Mouse (Mus musculus) 3T3-L1 (cell line): ENCODE measurements at regions not wholly inside any gene's neighbourhood (a gene's known extent, or its start where the extent isn't known, plus 50 kb on each side); places are given as distances from the start of the nearest gene placed in this dataset.

ENCODE experiments used
- DNase-seq: peaks from one replicate; pipeline ENCODE4 v3.0.0-alpha.2; 2015; ENCODE audit warnings: low read depth, low spot score

GRCm38 (mm10) chr17:83935232-83935631 lies 87.5 kb upstream of the Haao start:
- no peak for DNase-seq

- DNase-seq: peak; percentile 40
These were observed 86.0 kb upstream of the Haao start for GRCm38 (mm10) chr17:83933743-83934142.

- peak; percentile 58 for DNase-seq
These were observed 82.6 kb upstream of the Haao start for GRCm38 (mm10) chr17:83930401-83930800.

- no peak for DNase-seq
These were observed 80.1 kb upstream of the Haao start for GRCm38 (mm10) chr17:83927749-83928387.

- DNase-seq: no peak
These were observed 76.6 kb upstream of the Haao start for GRCm38 (mm10) chr17:83924259-83924922.

GRCm38 (mm10) chr17:83920894-83921293 lies 73.1 kb upstream of the Haao start:
- no peak for DNase-seq

DNA sequence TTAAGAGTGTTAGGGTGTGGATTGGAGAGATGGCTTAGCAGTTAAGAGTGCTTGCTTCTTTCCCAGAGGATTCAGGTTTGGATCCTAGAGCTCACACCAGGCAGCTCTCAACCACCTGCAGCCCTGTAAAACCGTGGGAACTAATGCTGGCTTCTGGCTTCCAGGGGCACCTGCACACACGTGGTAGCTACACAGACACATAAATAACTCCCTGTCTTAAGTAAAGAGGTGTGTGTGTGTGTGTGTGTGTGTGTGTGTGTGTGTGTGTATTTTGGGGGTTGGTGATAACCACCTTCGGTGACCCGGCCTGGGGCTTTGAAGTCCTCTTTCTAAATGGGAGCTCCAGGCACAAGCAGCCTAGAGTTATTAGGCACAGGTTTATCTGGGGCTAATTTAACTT lies 72.5 kb upstream of the Haao start:
- no peak for DNase-seq

- no peak for DNase-seq
These were observed 70.8 kb upstream of the Haao start for GRCm38 (mm10) chr17:83918413-83919139.

- no peak for DNase-seq
These were observed 70.0 kb upstream of the Haao start for GRCm38 (mm10) chr17:83917781-83918180.

- peak; percentile 67 for DNase-seq
These were observed 69.0 kb upstream of the Haao start for GRCm38 (mm10) chr17:83916684-83917166.

GRCm38 (mm10) chr17:83915034-83915433 lies 67.3 kb upstream of the Haao start:
- no peak for DNase-seq

- no peak for DNase-seq
These were observed 66.8 kb upstream of the Haao start for GRCm38 (mm10) chr17:83914603-83915002.

- DNase-seq: peak; percentile 57
These were observed 66.1 kb upstream of the Haao start for GRCm38 (mm10) chr17:83913711-83914415.

DNA sequence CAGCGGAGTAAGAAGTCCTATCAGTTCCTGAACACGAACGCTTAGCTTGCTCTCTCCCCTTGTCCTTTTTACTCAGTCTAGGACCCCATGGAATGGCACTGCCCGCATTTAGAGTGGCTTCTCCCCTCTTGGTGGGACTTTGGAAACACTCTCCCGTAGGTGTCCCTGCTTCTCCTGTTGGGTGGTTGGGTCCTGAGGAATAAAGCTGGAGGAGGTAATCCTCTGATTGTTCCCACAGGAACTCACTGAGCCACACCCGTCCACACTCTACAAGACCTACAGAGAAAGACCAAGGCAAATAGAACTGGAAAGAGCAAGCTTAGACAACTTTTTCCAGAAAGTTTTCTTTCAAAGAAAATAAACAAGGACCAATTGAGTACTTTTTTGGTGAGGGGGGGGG lies 64.7 kb upstream of the Haao start:
- DNase-seq: no peak

DNA sequence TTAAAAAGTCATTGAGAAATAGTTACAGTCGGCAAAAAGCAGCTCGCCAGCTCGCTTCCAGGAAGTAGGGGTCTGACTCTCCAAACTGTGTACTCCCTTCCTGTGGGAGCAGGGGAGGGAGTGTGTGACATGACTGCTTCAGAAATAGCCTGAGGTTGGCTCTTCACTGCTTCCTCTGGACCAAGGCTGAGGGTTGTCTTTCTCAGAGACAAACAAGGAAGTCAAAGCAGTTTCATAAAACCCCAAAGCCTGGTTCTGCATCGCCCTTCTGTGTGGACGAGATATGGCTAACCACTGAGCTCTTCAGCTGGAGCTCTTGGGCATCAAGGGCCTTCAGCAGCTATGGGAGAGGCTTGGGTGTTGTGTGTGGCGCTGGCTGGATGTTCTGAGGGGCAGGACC lies 61.0 kb upstream of the Haao start:
- no peak for DNase-seq

DNA sequence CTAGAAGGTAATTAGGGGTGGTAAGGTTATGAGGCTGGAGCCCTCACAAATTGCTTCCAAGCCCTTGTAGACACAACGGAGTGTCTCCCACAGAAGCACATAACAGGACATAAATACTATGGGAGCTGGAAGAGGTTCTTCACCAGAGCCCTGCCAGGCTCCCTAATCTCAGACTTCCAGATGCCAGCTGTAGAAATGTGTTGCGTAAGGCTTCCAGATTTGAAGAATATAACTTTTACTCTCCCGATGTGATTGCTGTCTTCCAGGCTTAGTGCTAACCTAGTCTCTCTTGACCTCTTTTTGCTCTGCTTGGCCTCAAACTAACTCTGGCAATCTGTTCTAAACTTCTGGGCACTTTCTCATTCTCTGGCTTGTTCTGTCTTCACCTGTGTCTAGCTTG lies 59.8 kb upstream of the Haao start:
- no peak for DNase-seq

- DNase-seq: no peak
These were observed 59.2 kb upstream of the Haao start for GRCm38 (mm10) chr17:83906751-83907537.

- peak; percentile 97 for DNase-seq
These were observed 55.7 kb upstream of the Haao start for GRCm38 (mm10) chr17:83903467-83903866.

- peak; percentile 76 for DNase-seq
These were observed 54.8 kb upstream of the Haao start for GRCm38 (mm10) chr17:83902523-83902922.

GRCm38 (mm10) chr17:83902091-83902490 lies 54.3 kb upstream of the Haao start:
- DNase-seq: peak; percentile 73

- DNase-seq: no peak
These were observed 51.9 kb upstream of the Haao start for GRCm38 (mm10) chr17:83899588-83900152.
